Mouse (Mus musculus) left cerebral cortex, postnatal 4 days (tissue): ENCODE data around the gene Ifi213. TPM values are rescaled to one million over a fixed set of nuclear protein-coding genes. Genes with fewer than 3 reads are reported as not detected.
"Not testable (repeated sequence)": the region's sequence is repeated elsewhere in the genome, so short reads cannot be mapped to it uniquely, and the experiment has no call there.

Experiments used
- DNase-seq: peaks from one replicate; pipeline ENCODE4 v3.0.0-alpha.2; 2022
- intact Hi-C: fragments of 180-260 bp; cut with DNase I; formaldehyde crosslinking; loops from one replicate; pipeline ENCODE4 v1.15.1; 2025
- microRNA-seq: library from miRNA; unstranded; fragments of <30 nt; microRNA quantifications from one replicate; pipeline ENCODE4 v1.2.0, GENCODE M21; 2022
- total RNA-seq, 2 experiments: library from RNA; stranded (reverse); gene quantifications; 2 replicates each; pipeline ENCODE4 v1.2.3; 2021

Gene Ifi213
- total RNA-seq = under 1 TPM in 1 of 2 experiments, not detected in 1; 0.12 TPM

- intact Hi-C loops = not testable (repeated sequence)
These were observed at the start of gene Ifi213 for GRCm38 (mm10) chr1:173598838-173599494. TSS of gene Ifi213 (minus strand) at chr1:173599274.

GRCm38 (mm10) chr1:173645393-173645792 is 46.3 kb upstream of the Ifi213 start:
- intact Hi-C loops = no loop called here
- no peak for DNase-seq

More at GRCm38 (mm10) chr1:173598838-173599494, at the start of gene Ifi213:
- DNase-seq = not testable (repeated sequence)

- intact Hi-C loops = no loop called here
- no peak for DNase-seq
These were observed 35.0 kb upstream of the Ifi213 start for GRCm38 (mm10) chr1:173633969-173634645.

DNA sequence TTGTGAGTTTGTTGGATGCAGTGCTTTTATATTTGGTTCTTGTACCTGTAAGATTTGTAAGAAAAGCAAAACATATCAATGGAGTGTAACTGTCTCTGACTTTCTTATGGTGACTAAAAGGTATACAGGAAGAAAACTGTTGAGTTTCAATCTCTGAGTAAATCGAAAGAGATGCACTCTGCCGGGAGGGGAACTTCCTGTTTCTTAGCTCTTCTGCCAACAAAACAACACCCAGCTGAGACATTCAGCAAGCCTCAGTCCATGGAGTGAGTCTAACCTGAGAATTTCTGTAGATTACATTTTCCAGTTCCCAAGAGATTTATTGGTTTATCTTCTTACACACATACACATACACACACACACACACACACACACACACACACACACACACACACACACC is 31.5 kb upstream of the Ifi213 start, which contains the start of gene Ifi209:
Gene Ifi209 (plus strand): TSS at position 296 of the 400 bp plus-strand sequence.
- intact Hi-C loops, DNase-seq: not testable (repeated sequence)

- no peak for DNase-seq
- intact Hi-C loops = no loop called here
These were observed 27.6 kb upstream of the Ifi213 start for GRCm38 (mm10) chr1:173626686-173627085.

DNA sequence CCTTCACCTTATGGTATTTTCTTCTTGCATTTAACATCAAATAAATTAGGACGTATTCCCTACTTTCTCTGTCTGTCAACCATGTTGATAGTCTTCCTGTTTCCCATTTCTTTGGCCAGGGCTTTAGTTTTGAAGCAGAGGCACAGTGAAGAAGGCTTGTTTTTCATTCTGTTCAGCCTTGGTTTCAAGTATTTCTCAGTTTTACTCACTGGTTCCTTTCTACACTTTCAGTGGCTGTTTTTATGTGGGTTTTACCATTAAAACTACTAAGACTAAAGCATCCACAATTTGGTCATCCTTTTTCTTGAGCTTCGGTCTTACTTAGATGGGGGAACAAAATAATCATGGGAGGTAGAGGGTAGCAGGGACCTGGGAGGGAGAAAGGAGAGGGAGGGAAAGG is 25.0 kb upstream of the Ifi213 start:
- DNase-seq = no peak
- intact Hi-C loops = no loop called here

- intact Hi-C loops, DNase-seq: not testable (repeated sequence)
These were observed 23.1 kb upstream of the Ifi213 start for GRCm38 (mm10) chr1:173622216-173622615.

- peak; percentile 16 for DNase-seq
These were observed 11.2 kb upstream of the Ifi213 start for GRCm38 (mm10) chr1:173610291-173610690.

DNA sequence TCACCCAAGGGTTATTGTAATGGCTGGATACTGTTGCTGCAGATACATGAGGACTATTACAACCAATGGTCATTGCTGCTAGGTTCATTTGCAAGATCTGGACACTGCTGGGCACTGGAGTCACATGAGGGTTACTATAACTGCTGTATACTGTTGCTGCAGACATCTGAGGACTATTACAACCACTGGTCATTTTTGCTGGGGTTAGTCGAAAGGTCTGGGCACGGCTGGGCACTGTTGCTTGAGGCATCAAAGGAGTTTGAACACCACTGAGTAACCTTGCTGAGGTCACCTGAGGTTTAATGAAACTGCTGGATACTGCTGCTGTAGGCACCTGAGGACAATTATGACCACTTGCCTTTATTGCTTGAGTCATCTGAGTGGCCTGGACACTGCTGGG is 9.4 kb downstream of the Ifi213 start:
- DNase-seq, intact Hi-C loops: not testable (repeated sequence)

More at GRCm38 (mm10) chr1:173610291-173610690, 11.2 kb upstream of the Ifi213 start:
- intact Hi-C loops = not testable (repeated sequence)

DNA sequence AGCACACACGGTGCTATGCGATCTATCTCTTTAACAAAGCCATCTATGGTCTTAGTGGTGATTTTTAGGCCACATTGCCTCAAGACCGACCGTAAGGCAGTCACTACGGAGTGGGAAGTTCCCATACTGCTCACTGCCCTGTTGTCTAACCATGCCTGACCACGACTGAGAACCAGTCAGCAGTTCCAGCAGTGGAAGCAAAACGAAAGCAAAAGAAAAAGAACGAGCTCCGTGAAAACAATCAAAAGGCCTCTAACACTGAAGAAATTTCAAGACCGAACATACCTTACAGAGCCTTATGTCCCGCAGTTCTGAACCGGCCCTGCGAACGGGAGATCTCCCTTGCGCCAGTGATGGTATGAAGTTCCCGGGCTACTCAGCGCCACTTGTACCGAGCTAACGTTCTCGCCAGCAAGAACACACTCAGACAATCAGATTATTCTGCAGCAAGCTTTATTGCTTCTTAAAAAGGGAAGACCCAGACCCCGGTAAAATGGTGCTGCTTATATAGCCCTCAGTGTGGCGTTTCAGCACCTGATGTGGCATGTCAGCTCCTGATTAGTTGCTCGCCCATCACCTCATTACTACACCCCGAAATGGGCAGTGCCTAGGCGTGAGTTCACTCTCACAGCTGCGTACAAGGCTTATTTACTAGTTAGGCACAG is 19.0 kb downstream of the Ifi213 start:
- intact Hi-C loops = no loop called here
- DNase-seq = no peak

- intact Hi-C loops = no loop called here
- no peak for DNase-seq
These were observed 20.0 kb downstream of the Ifi213 start for GRCm38 (mm10) chr1:173579079-173579478.

DNA sequence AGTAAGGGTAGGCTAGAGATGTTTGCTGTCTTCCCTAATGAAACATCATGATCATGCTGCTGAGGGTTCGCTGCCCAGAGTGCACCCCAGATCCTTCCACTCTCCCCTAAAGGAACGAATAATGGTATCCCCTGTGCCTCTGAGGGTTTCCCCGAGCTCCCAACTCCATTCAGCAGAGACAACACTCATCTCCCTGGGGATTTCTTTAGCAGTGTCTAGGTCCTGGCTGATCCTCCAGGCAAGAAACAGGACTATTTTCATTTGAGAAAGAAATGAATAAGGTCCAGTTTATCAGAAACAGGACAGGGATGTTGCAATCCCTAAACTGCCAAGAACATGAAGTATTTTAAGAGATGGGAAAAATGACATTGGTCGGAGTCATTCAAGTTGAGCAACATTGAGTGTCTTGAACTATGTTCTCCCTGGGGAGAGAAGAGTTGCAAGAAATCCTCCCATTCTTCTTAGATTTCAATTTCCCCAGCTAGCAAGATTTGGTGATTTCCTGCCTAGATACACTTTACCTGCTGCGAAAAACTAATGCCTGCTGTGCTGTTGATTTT is 48.5 kb downstream of the Ifi213 start:
- DNase-seq, intact Hi-C loops: not testable (repeated sequence)

- intact Hi-C loops, DNase-seq: not testable (repeated sequence)
These were observed 50.3 kb downstream of the Ifi213 start for GRCm38 (mm10) chr1:173548798-173549197.

DNA sequence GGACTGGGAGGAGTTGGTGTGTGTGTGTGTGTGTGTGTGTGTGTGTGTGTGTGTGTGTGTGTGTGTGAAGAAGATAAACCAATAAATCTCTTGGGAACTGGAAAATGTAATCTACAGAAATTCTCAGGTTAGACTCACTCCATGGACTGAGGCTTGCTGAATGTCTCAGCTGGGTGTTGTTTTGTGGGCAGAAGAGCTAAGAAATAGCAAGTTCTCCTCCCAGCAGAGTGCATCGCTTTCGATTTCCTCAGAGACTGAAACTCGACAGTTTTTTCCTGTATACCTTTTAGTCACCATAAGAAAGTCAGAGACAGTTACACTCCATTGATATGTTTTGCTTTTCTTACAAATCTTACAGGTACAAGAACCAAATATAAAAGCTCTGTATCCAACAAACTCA is 63.3 kb downstream of the Ifi213 start, which contains the start of gene Ifi214:
Gene Ifi214 (minus strand): TSS at position 167 of the 400 bp plus-strand sequence.
- DNase-seq, intact Hi-C loops: not testable (repeated sequence)

- intact Hi-C loops = no loop called here
- no peak for DNase-seq
These were observed 77.6 kb downstream of the Ifi213 start for GRCm38 (mm10) chr1:173521452-173521851.

Small RNA genes within 50 kb of the gene (microRNA-seq; reads per million reads assigned to microRNA genes)
- gene Gm44339 (not detected), gene Gm44481 (not detected)

Other genes with a start within 250 kb of the Ifi213 start
- 10 to 100 TPM in 1 of 2 experiments, 1 to 10 TPM in 1; 8.3 to 11.1 TPM for gene Aim2, start 248.4 kb downstream of the Ifi213 start, total RNA-seq
- gene Cadm3, start 231.6 kb downstream of the Ifi213 start, total RNA-seq = 100 to 1,000 TPM; 502 to 546 TPM
- not detected for gene Ifi206, start 108.2 kb downstream of the Ifi213 start, total RNA-seq
- gene Ifi214, start 63.3 kb downstream of the Ifi213 start, total RNA-seq = not detected
- not detected for gene Ifi209, start 31.6 kb upstream of the Ifi213 start, total RNA-seq
- under 1 TPM in 1 of 2 experiments, not detected in 1; 0.12 TPM for gene Ifi208, start 74.4 kb upstream of the Ifi213 start, total RNA-seq
- gene Ifi207, start 142.5 kb upstream of the Ifi213 start, total RNA-seq = under 1 TPM; 0.24 to 0.28 TPM
- under 1 TPM in 1 of 2 experiments, not detected in 1; 0.16 TPM for gene Ifi204, start 167.7 kb upstream of the Ifi213 start, total RNA-seq